In the genomic region with DNA sequence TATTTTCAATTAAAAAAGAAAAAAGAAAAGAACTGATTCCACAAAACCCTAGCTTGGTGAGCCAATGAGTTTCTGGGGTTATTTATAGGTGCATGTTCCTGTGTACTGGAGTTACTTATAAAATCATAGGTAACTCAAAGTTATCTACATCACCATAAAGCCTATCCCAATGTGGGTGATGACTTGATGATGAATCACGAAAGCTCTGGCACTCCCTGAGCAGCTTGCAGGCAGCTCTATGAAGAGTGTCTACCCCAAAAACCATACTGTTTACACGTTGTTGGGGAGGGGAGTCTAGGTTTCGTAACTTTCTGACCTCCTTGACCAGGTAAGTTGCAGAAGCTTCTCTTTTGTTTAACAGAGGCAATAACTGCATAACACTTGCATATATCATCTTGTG, we compare ENCODE assay signal across 19 mouse cellular contexts.
"Had no signal": no experiment of that assay in that cellular context is flagged by ENCODE, and none has a peak within 500 bp of the region (broad histone marks: within the 10 kb centered on the region; RNA-seq: fewer than 3 reads in every experiment).

No protein-coding gene starts in this region.

- H3K36me3 ChIP-seq: lung, embryonic 15.5 days; midbrain, embryonic 13.5 days; midbrain, embryonic 15.5 days; neural tube, embryonic 13.5 days; neural tube, embryonic 15.5 days; stomach, embryonic 15.5 days had no signal

- DNase-seq: liver, postnatal 0 days; lung, adult 2 months; lung, postnatal 14 days; lung, postnatal 36 days; right cerebral cortex, postnatal 14 days; thymus, adult 2 months; thymus, postnatal 25 days; thymus, postnatal 4 days had no signal

- ATAC-seq: liver, postnatal 0 days; lung, postnatal 0 days; midbrain, embryonic 13.5 days; midbrain, embryonic 15.5 days had no signal

- H3K4me2 ChIP-seq: lung, embryonic 15.5 days; midbrain, embryonic 11.5 days; midbrain, embryonic 13.5 days; midbrain, embryonic 15.5 days; neural tube, embryonic 13.5 days; neural tube, embryonic 15.5 days; stomach, embryonic 15.5 days had no signal

- H3K4me1 ChIP-seq: lung, embryonic 15.5 days; megakaryocyte, embryonic 14.5 days; midbrain, embryonic 13.5 days; midbrain, embryonic 15.5 days; neural tube, embryonic 13.5 days; neural tube, embryonic 15.5 days; stomach, embryonic 15.5 days had no signal

- H3K9me3 ChIP-seq: lung, embryonic 15.5 days; midbrain, embryonic 13.5 days; midbrain, embryonic 15.5 days; neural tube, embryonic 13.5 days; neural tube, embryonic 15.5 days; stomach, embryonic 15.5 days had no signal

- H3K9ac ChIP-seq: liver, postnatal 0 days; lung, embryonic 15.5 days; midbrain, embryonic 13.5 days; midbrain, embryonic 15.5 days; neural tube, embryonic 13.5 days; neural tube, embryonic 15.5 days; stomach, embryonic 15.5 days had no signal

- H3K27me3 ChIP-seq: lung, embryonic 15.5 days; megakaryocyte, embryonic 14.5 days; midbrain, embryonic 13.5 days; midbrain, embryonic 15.5 days; neural tube, embryonic 13.5 days; neural tube, embryonic 15.5 days; stomach, embryonic 15.5 days had no signal

- H3K27ac ChIP-seq: lung, embryonic 15.5 days; macrophage; midbrain, embryonic 13.5 days; midbrain, embryonic 15.5 days; neural tube, embryonic 13.5 days; neural tube, embryonic 15.5 days; stomach, embryonic 15.5 days; stomach, postnatal 0 days had no signal

- H3K4me3 ChIP-seq: lung, embryonic 15.5 days; megakaryocyte, embryonic 14.5 days; midbrain, embryonic 13.5 days; midbrain, embryonic 15.5 days; neural tube, embryonic 13.5 days; neural tube, embryonic 15.5 days; stomach, embryonic 15.5 days had no signal
